24 mouse cellular contexts compared by ENCODE assay signal in genomic region chr12:30400114-30400513, GRCm38 (mm10). TPM values are rescaled to one million over a fixed set of nuclear protein-coding genes. Genes with fewer than 3 reads are reported as not detected.
DNase-seq lines count a peak whose midpoint lies in the region; ATAC-seq lines count a peak whose summit lies in the region.
"Had no signal": no experiment of that assay in that cellular context is flagged by ENCODE, and none has a peak within 500 bp of the region (broad histone marks: within the 10 kb centered on the region; RNA-seq: fewer than 3 reads in every experiment).

No protein-coding gene starts in this region.

- WGBS in hindbrain, embryonic 15.5 days: 64% methylated on average over 2 of the region's 2 CpGs
- 77% methylated on average over 2 of the region's 2 CpGs for WGBS in hindbrain, embryonic 11.5 days
- WGBS in midbrain, embryonic 14.5 days: 83% methylated on average over 2 of the region's 2 CpGs
- WGBS in midbrain, embryonic 11.5 days: 74% methylated on average over 2 of the region's 2 CpGs
- WGBS in neural tube, embryonic 15.5 days: 81% methylated on average over 2 of the region's 2 CpGs

- no peaks in the 10 kb centered on the region for H3K4me1 ChIP-seq in hindbrain, embryonic 15.5 days (replicated peaks)
- no peaks in the 10 kb centered on the region for H3K4me1 ChIP-seq in hindbrain, embryonic 11.5 days (replicated peaks; ENCODE audit: control insufficient read depth, insufficient read depth, low read length)
- H3K4me1 ChIP-seq in midbrain, embryonic 14.5 days (ENCODE audit: control insufficient read depth, insufficient read depth, low read length): no peaks in the 10 kb centered on the region
- H3K4me1 ChIP-seq in midbrain, embryonic 11.5 days (ENCODE audit: control insufficient read depth, insufficient read depth, low read length): no peaks in the 10 kb centered on the region
- H3K4me1 ChIP-seq in neural tube, embryonic 15.5 days: no peaks in the 10 kb centered on the region
- H3K4me1 ChIP-seq: embryonic facial prominence, embryonic 15.5 days; forebrain, embryonic 10.5 days; forebrain, embryonic 15.5 days; heart, embryonic 12.5 days; intestine, embryonic 15.5 days had no signal

- no peak overlapping the region for H3K27ac ChIP-seq in hindbrain, embryonic 15.5 days (replicated peaks)
- H3K27ac ChIP-seq in hindbrain, embryonic 11.5 days (ENCODE audit: low read depth, low read length): no peak overlapping the region
- H3K27ac ChIP-seq in midbrain, embryonic 14.5 days (replicated peaks; ENCODE audit: low read depth, low read length): no peak overlapping the region
- no peak overlapping the region for H3K27ac ChIP-seq in midbrain, embryonic 11.5 days (ENCODE audit: low read depth, low read length)
- no peak overlapping the region for H3K27ac ChIP-seq in neural tube, embryonic 15.5 days (replicated peaks)
- H3K27ac ChIP-seq: embryonic facial prominence, embryonic 15.5 days; forebrain, embryonic 10.5 days; forebrain, embryonic 15.5 days; gastrocnemius, adult 2 months; intestine, embryonic 15.5 days had no signal

- DNase-seq in cerebellum, postnatal 25 days: peak; percentile 25 to 49
- no peak for DNase-seq in hindbrain, embryonic 11.5 days (ENCODE audit: low spot score)
- peak; percentile 8 for DNase-seq in midbrain, embryonic 14.5 days
- DNase-seq in midbrain, embryonic 11.5 days (ENCODE audit: low spot score, missing footprints): no peak
- no peak for DNase-seq in layer of hippocampus, adult 8-10 months (ENCODE audit: low spot score in 2 of 2)
- DNase-seq: adrenal gland, adult 2 months; adrenal gland, postnatal 25 days; cerebellum, adult 9-10 months; embryo, embryonic 11 days; gastrocnemius, adult 2 months; gastrocnemius, postnatal 25 days; kidney, adult 18-20 months had no signal

- no peaks in the 10 kb centered on the region for H3K36me3 ChIP-seq in hindbrain, embryonic 15.5 days
- no peaks in the 10 kb centered on the region for H3K36me3 ChIP-seq in hindbrain, embryonic 11.5 days (ENCODE audit: control insufficient read depth, insufficient read depth, low read length)
- H3K36me3 ChIP-seq in midbrain, embryonic 14.5 days (ENCODE audit: control insufficient read depth, insufficient read depth, low read length): no peaks in the 10 kb centered on the region
- H3K36me3 ChIP-seq in midbrain, embryonic 11.5 days (ENCODE audit: control insufficient read depth, insufficient read depth, low read length): no peaks in the 10 kb centered on the region
- no peaks in the 10 kb centered on the region for H3K36me3 ChIP-seq in neural tube, embryonic 15.5 days
- H3K36me3 ChIP-seq: embryonic facial prominence, embryonic 15.5 days; forebrain, embryonic 10.5 days; forebrain, embryonic 15.5 days; heart, embryonic 12.5 days; intestine, embryonic 15.5 days had no signal

- H3K27me3 ChIP-seq in hindbrain, embryonic 15.5 days: no peaks in the 10 kb centered on the region
- no peaks in the 10 kb centered on the region for H3K27me3 ChIP-seq in hindbrain, embryonic 11.5 days (ENCODE audit: control insufficient read depth, insufficient read depth, low read length)
- no peaks in the 10 kb centered on the region for H3K27me3 ChIP-seq in midbrain, embryonic 14.5 days (ENCODE audit: control insufficient read depth, insufficient read depth, low read length)
- no peaks in the 10 kb centered on the region for H3K27me3 ChIP-seq in midbrain, embryonic 11.5 days (ENCODE audit: control insufficient read depth, insufficient read depth, low read length)
- no peaks in the 10 kb centered on the region for H3K27me3 ChIP-seq in neural tube, embryonic 15.5 days (replicated peaks)
- H3K27me3 ChIP-seq: embryonic facial prominence, embryonic 15.5 days; forebrain, embryonic 15.5 days; heart, embryonic 12.5 days; intestine, embryonic 15.5 days had no signal

- H3K4me3 ChIP-seq in hindbrain, embryonic 15.5 days: no peak overlapping the region
- H3K4me3 ChIP-seq in hindbrain, embryonic 11.5 days (ENCODE audit: low read depth, low read length): no peak overlapping the region
- no peak overlapping the region for H3K4me3 ChIP-seq in midbrain, embryonic 14.5 days (replicated peaks; ENCODE audit: low read depth, low read length)
- no peak overlapping the region for H3K4me3 ChIP-seq in midbrain, embryonic 11.5 days (ENCODE audit: low read depth, low read length)
- no peak overlapping the region for H3K4me3 ChIP-seq in neural tube, embryonic 15.5 days (replicated peaks)
- H3K4me3 ChIP-seq: embryonic facial prominence, embryonic 15.5 days; erythroblast, embryonic 14.5 days; forebrain, embryonic 10.5 days; forebrain, embryonic 15.5 days; gastrocnemius, adult 2 months; heart, embryonic 12.5 days; intestine, embryonic 15.5 days had no signal

- no peak for ATAC-seq in cerebellum, adult (ENCODE audit: insufficient number of reproducible peaks, low FRiP score, low TSS enrichment)
- ATAC-seq in hindbrain, embryonic 15.5 days (ENCODE audit: low FRiP score, low read depth): peak; percentile 69; the same call in 1 of the 2 replicates
- ATAC-seq in hindbrain, embryonic 11.5 days (ENCODE audit: low FRiP score): no peak
- ATAC-seq in midbrain, embryonic 14.5 days (ENCODE audit: low FRiP score, low TSS enrichment): no peak
- no peak for ATAC-seq in midbrain, embryonic 11.5 days (ENCODE audit: low FRiP score)
- ATAC-seq in neural tube, embryonic 15.5 days (ENCODE audit: low FRiP score): peak; percentile 55; the same call in 1 of the 2 replicates
- ATAC-seq: forebrain, embryonic 15.5 days; intestine, embryonic 15.5 days had no signal

- no peaks in the 10 kb centered on the region for H3K9me3 ChIP-seq in hindbrain, embryonic 15.5 days
- H3K9me3 ChIP-seq in hindbrain, embryonic 11.5 days (ENCODE audit: control insufficient read depth, low read length): no peaks in the 10 kb centered on the region
- no peaks in the 10 kb centered on the region for H3K9me3 ChIP-seq in midbrain, embryonic 14.5 days (ENCODE audit: control insufficient read depth, low read length)
- H3K9me3 ChIP-seq in midbrain, embryonic 11.5 days (ENCODE audit: control insufficient read depth, low read length): no peaks in the 10 kb centered on the region
- H3K9me3 ChIP-seq in neural tube, embryonic 15.5 days (replicated peaks): no peaks in the 10 kb centered on the region
- H3K9me3 ChIP-seq: embryonic facial prominence, embryonic 15.5 days; forebrain, embryonic 10.5 days; forebrain, embryonic 15.5 days; heart, embryonic 12.5 days; intestine, embryonic 15.5 days had no signal

- no peak overlapping the region for H3K4me2 ChIP-seq in hindbrain, embryonic 15.5 days
- H3K4me2 ChIP-seq in hindbrain, embryonic 11.5 days (replicated peaks; ENCODE audit: low read depth, low read length): no peak overlapping the region
- no peak overlapping the region for H3K4me2 ChIP-seq in midbrain, embryonic 14.5 days (ENCODE audit: low read length)
- H3K4me2 ChIP-seq in midbrain, embryonic 11.5 days: no peak overlapping the region
- no peak overlapping the region for H3K4me2 ChIP-seq in neural tube, embryonic 15.5 days
- H3K4me2 ChIP-seq: embryonic facial prominence, embryonic 15.5 days; forebrain, embryonic 15.5 days; heart, embryonic 12.5 days; intestine, embryonic 15.5 days had no signal

- H3K9ac ChIP-seq in hindbrain, embryonic 15.5 days: no peak overlapping the region
- no peak overlapping the region for H3K9ac ChIP-seq in hindbrain, embryonic 11.5 days (ENCODE audit: low read depth, low read length)
- no peak overlapping the region for H3K9ac ChIP-seq in midbrain, embryonic 14.5 days (replicated peaks; ENCODE audit: low read length)
- no peak overlapping the region for H3K9ac ChIP-seq in midbrain, embryonic 11.5 days (ENCODE audit: low read length)
- no peak overlapping the region for H3K9ac ChIP-seq in neural tube, embryonic 15.5 days (replicated peaks)
- H3K9ac ChIP-seq: embryonic facial prominence, embryonic 15.5 days; forebrain, embryonic 15.5 days; heart, embryonic 12.5 days; intestine, embryonic 15.5 days had no signal

RNA-seq across cellular contexts. Expression of gene Sntg2, which starts 26.9 kb away (rescaled TPM):
- polyA plus RNA-seq in hindbrain, embryonic 15.5 days (2015; fragmentation: Nextera tagmentation; extraction: Ambion mirVana): 3.6 and 3.7 TPM in 2 replicates
- 0.43 and 1.0 TPM in 2 replicates for polyA plus RNA-seq in hindbrain, embryonic 11.5 days (2014; fragmentation: Nextera tagmentation; extraction: Ambion mirVana)
- 4.3 and 4.9 TPM in 2 replicates for polyA plus RNA-seq in midbrain, embryonic 14.5 days (2014; fragmentation: Nextera tagmentation; extraction: Ambion mirVana)
- polyA plus RNA-seq in midbrain, embryonic 11.5 days (2014; fragmentation: Nextera tagmentation; extraction: Ambion mirVana): 0.52 and 0.74 TPM in 2 replicates
- polyA plus RNA-seq in neural tube, embryonic 15.5 days (2015; fragmentation: Nextera tagmentation; extraction: Ambion mirVana): 5.3 and 12.6 TPM in 2 replicates
- 1 to 10 TPM; 4.5 to 8.3 (median 7.0) TPM for total RNA-seq in layer of hippocampus, adult 8-10 months (2022)
- total RNA-seq: common myeloid progenitor, adult 5-6 weeks; ES-E14; granulocyte monocyte progenitor cell, adult 5-6 weeks had no signal
- polyA plus RNA-seq: erythroblast, embryonic 14.5 days had no signal

Comparison
In these comparisons a context has a peak if more than half of its experiments do, and no peak if none do; other contexts are left out.
1. DNase-seq: peak in cerebellum, postnatal 25 days (2 of 2) and midbrain, embryonic 14.5 days (single experiment); none in hindbrain, embryonic 11.5 days (single experiment), midbrain, embryonic 11.5 days (single experiment) and layer of hippocampus, adult 8-10 months (0 of 2).
2. ATAC-seq: peak in hindbrain, embryonic 15.5 days (single experiment) and neural tube, embryonic 15.5 days (single experiment); none in cerebellum, adult (single experiment), hindbrain, embryonic 11.5 days (single experiment), midbrain, embryonic 14.5 days (single experiment) and midbrain, embryonic 11.5 days (single experiment).